Mouse (Mus musculus): Measurements from ENCODE around the gene Grid1. TPM values are rescaled to one million over a fixed set of nuclear protein-coding genes. Genes with fewer than 3 reads are reported as not detected.

The Grid1 gene
- polyA plus RNA-seq, 1 experiment from 2014 or later = 0.07 TPM

GRCm38 (mm10) chr14:35176021-35176420 lies 356.1 kb downstream of the Grid1 start:
- H3K4me1 ChIP-seq (replicated peaks) = no peaks in the 10 kb centered on the region
- no peak overlapping the region for H3K27ac ChIP-seq
- H3K9ac ChIP-seq = no peak overlapping the region
- DNase-seq (no peak), ATAC-seq (ENCODE audit: low read depth) (no peak)
- H3K36me3 ChIP-seq = no peaks in the 10 kb centered on the region
- no peak overlapping the region for H3K4me2 ChIP-seq
- H3K27me3 ChIP-seq = no peaks in the 10 kb centered on the region
- no peak overlapping the region for H3K4me3 ChIP-seq (replicated peaks)
- WGBS (ENCODE audit: insufficient replicate concordance) = 62% methylated on average over 3 of the region's 3 CpGs
- no peaks in the 10 kb centered on the region for H3K9me3 ChIP-seq (replicated peaks)

GRCm38 (mm10) chr14:35179076-35179475 lies 359.2 kb downstream of the Grid1 start:
- no peaks in the 10 kb centered on the region for H3K27me3 ChIP-seq
- no peak overlapping the region for H3K4me3 ChIP-seq (replicated peaks)
- H3K4me1 ChIP-seq (replicated peaks) = no peaks in the 10 kb centered on the region
- H3K9me3 ChIP-seq (replicated peaks) = no peaks in the 10 kb centered on the region
- DNase-seq (no peak), ATAC-seq (ENCODE audit: low read depth) (no peak)
- H3K9ac ChIP-seq = no peak overlapping the region
- H3K4me2 ChIP-seq = no peak overlapping the region
- H3K36me3 ChIP-seq = no peaks in the 10 kb centered on the region
- no peak overlapping the region for H3K27ac ChIP-seq

GRCm38 (mm10) chr14:35185399-35185798 lies 365.5 kb downstream of the Grid1 start:
- 52% methylated on average over 1 of the region's 1 CpGs for WGBS (ENCODE audit: insufficient replicate concordance)
- H3K36me3 ChIP-seq = no peaks in the 10 kb centered on the region

GRCm38 (mm10) chr14:35192256-35192655 lies 372.3 kb downstream of the Grid1 start:
- ATAC-seq (ENCODE audit: low read depth) (no peak), DNase-seq (no peak)
- no peak overlapping the region for H3K4me3 ChIP-seq (replicated peaks)
- WGBS (ENCODE audit: insufficient replicate concordance) = 70% methylated on average over 6 of the region's 6 CpGs
- no peaks in the 10 kb centered on the region for H3K36me3 ChIP-seq
- H3K27ac ChIP-seq = no peak overlapping the region
- H3K4me2 ChIP-seq = no peak overlapping the region
- no peaks in the 10 kb centered on the region for H3K9me3 ChIP-seq (replicated peaks)
- H3K9ac ChIP-seq = no peak overlapping the region
- no peaks in the 10 kb centered on the region for H3K4me1 ChIP-seq (replicated peaks)
- H3K27me3 ChIP-seq = no peaks in the 10 kb centered on the region

More at GRCm38 (mm10) chr14:35185399-35185798, 365.5 kb downstream of the Grid1 start:
- H3K27ac ChIP-seq = no peak overlapping the region
- H3K27me3 ChIP-seq = no peaks in the 10 kb centered on the region
- no peak overlapping the region for H3K4me3 ChIP-seq (replicated peaks)
- no peak overlapping the region for H3K9ac ChIP-seq
- ATAC-seq (ENCODE audit: low read depth) (no peak), DNase-seq (no peak)
- no peak overlapping the region for H3K4me2 ChIP-seq
- H3K9me3 ChIP-seq (replicated peaks) = no peaks in the 10 kb centered on the region
- H3K4me1 ChIP-seq (replicated peaks) = no peaks in the 10 kb centered on the region

GRCm38 (mm10) chr14:35197371-35197770 lies 377.5 kb downstream of the Grid1 start:
- H3K27me3 ChIP-seq = no peaks in the 10 kb centered on the region

GRCm38 (mm10) chr14:35198447-35198846 lies 378.5 kb downstream of the Grid1 start:
- H3K27me3 ChIP-seq = no peaks in the 10 kb centered on the region
- H3K4me2 ChIP-seq = no peak overlapping the region
- no peak overlapping the region for H3K27ac ChIP-seq
- H3K36me3 ChIP-seq = no peaks in the 10 kb centered on the region
- DNase-seq (no peak), ATAC-seq (ENCODE audit: low read depth) (no peak)
- no peak overlapping the region for H3K4me3 ChIP-seq (replicated peaks)
- no peak overlapping the region for H3K9ac ChIP-seq
- H3K4me1 ChIP-seq (replicated peaks) = no peaks in the 10 kb centered on the region
- H3K9me3 ChIP-seq (replicated peaks) = no peaks in the 10 kb centered on the region
- WGBS (ENCODE audit: insufficient replicate concordance) = 70% methylated on average over 4 of the region's 4 CpGs

More at GRCm38 (mm10) chr14:35197371-35197770, 377.5 kb downstream of the Grid1 start:
- 42% methylated on average over 3 of the region's 3 CpGs for WGBS (ENCODE audit: insufficient replicate concordance)
- Histone ChIP-seq H3K9me3 (replicated peaks) (no peaks in the 10 kb centered on the region), H3K4me3 (replicated peaks) (no peak overlapping the region), H3K4me1 (replicated peaks) (no peaks in the 10 kb centered on the region), H3K9ac (no peak overlapping the region), H3K36me3 (no peaks in the 10 kb centered on the region), H3K27ac (no peak overlapping the region), H3K4me2 (no peak overlapping the region)
- DNase-seq = no peak
- no peak for ATAC-seq (ENCODE audit: low read depth)

- no peak for DNase-seq
- Histone ChIP-seq H3K4me3 (replicated peaks) (no peak overlapping the region), H3K27me3 (no peaks in the 10 kb centered on the region), H3K36me3 (no peaks in the 10 kb centered on the region), H3K4me2 (no peak overlapping the region), H3K4me1 (replicated peaks) (no peaks in the 10 kb centered on the region), H3K27ac (no peak overlapping the region), H3K9ac (no peak overlapping the region), H3K9me3 (replicated peaks) (no peaks in the 10 kb centered on the region)
- no peak for ATAC-seq (ENCODE audit: low read depth)
- 72% methylated on average over 6 of the region's 6 CpGs for WGBS (ENCODE audit: insufficient replicate concordance)
These were observed 379.0 kb downstream of the Grid1 start for GRCm38 (mm10) chr14:35198899-35199298.

GRCm38 (mm10) chr14:35209444-35209843 lies 389.5 kb downstream of the Grid1 start:
- no peaks in the 10 kb centered on the region for H3K27me3 ChIP-seq
- H3K4me3 ChIP-seq (replicated peaks) = no peak overlapping the region
- no peaks in the 10 kb centered on the region for H3K9me3 ChIP-seq (replicated peaks)
- no peak overlapping the region for H3K27ac ChIP-seq
- no peak overlapping the region for H3K9ac ChIP-seq
- DNase-seq (no peak), ATAC-seq (ENCODE audit: low read depth) (no peak)
- H3K4me2 ChIP-seq = no peak overlapping the region
- WGBS (ENCODE audit: insufficient replicate concordance) = 50% methylated on average over 6 of the region's 6 CpGs
- no peaks in the 10 kb centered on the region for H3K36me3 ChIP-seq
- H3K4me1 ChIP-seq (replicated peaks) = no peaks in the 10 kb centered on the region

GRCm38 (mm10) chr14:35219021-35219420 lies 399.1 kb downstream of the Grid1 start:
- no peak overlapping the region for H3K27ac ChIP-seq
- no peaks in the 10 kb centered on the region for H3K9me3 ChIP-seq (replicated peaks)
- no peak overlapping the region for H3K4me2 ChIP-seq
- no peak overlapping the region for H3K4me3 ChIP-seq (replicated peaks)
- no peaks in the 10 kb centered on the region for H3K36me3 ChIP-seq
- H3K4me1 ChIP-seq (replicated peaks) = no peaks in the 10 kb centered on the region
- no peaks in the 10 kb centered on the region for H3K27me3 ChIP-seq
- H3K9ac ChIP-seq = no peak overlapping the region
- WGBS (ENCODE audit: insufficient replicate concordance) = 61% methylated on average over 4 of the region's 4 CpGs
- ATAC-seq (ENCODE audit: low read depth) (no peak), DNase-seq (no peak)

- no peaks in the 10 kb centered on the region for H3K9me3 ChIP-seq (replicated peaks)
- no peak overlapping the region for H3K4me3 ChIP-seq (replicated peaks)
- no peaks in the 10 kb centered on the region for H3K27me3 ChIP-seq
- H3K4me2 ChIP-seq = no peak overlapping the region
- H3K27ac ChIP-seq = no peak overlapping the region
- WGBS (ENCODE audit: insufficient replicate concordance) = 47% methylated on average over 2 of the region's 2 CpGs
- H3K4me1 ChIP-seq (replicated peaks) = no peaks in the 10 kb centered on the region
- H3K36me3 ChIP-seq = no peaks in the 10 kb centered on the region
- DNase-seq = no peak
- no peak for ATAC-seq (ENCODE audit: low read depth)
- H3K9ac ChIP-seq = no peak overlapping the region
These were observed 402.3 kb downstream of the Grid1 start for GRCm38 (mm10) chr14:35222196-35222595.

GRCm38 (mm10) chr14:35227581-35227980 lies 407.7 kb downstream of the Grid1 start:
- Histone ChIP-seq H3K4me2 (no peak overlapping the region), H3K27me3 (no peaks in the 10 kb centered on the region), H3K4me3 (replicated peaks) (no peak overlapping the region), H3K4me1 (replicated peaks) (no peaks in the 10 kb centered on the region), H3K9ac (no peak overlapping the region), H3K9me3 (replicated peaks) (no peaks in the 10 kb centered on the region), H3K27ac (no peak overlapping the region), H3K36me3 (no peaks in the 10 kb centered on the region)
- DNase-seq (no peak), ATAC-seq (ENCODE audit: low read depth) (no peak)
- 58% methylated on average over 5 of the region's 5 CpGs for WGBS (ENCODE audit: insufficient replicate concordance)

- no peak overlapping the region for H3K27ac ChIP-seq
- no peak overlapping the region for H3K4me2 ChIP-seq
- no peaks in the 10 kb centered on the region for H3K4me1 ChIP-seq (replicated peaks)
- H3K9me3 ChIP-seq (replicated peaks) = no peaks in the 10 kb centered on the region
- H3K27me3 ChIP-seq = no peaks in the 10 kb centered on the region
- H3K4me3 ChIP-seq (replicated peaks) = no peak overlapping the region
- DNase-seq (no peak), ATAC-seq (ENCODE audit: low read depth) (no peak)
- H3K9ac ChIP-seq = no peak overlapping the region
- H3K36me3 ChIP-seq = no peaks in the 10 kb centered on the region
These were observed 411.5 kb downstream of the Grid1 start for GRCm38 (mm10) chr14:35231384-35231783.
